Mouse (Mus musculus) natural killer cell, adult 2 months (primary cell): ENCODE data around the gene Pld1.

Experiments used
- DNase-seq, 2 experiments: peaks; one replicate each; pipeline ENCODE4 v3.0.0; 2022; ENCODE audit warnings: low spot score in 2 of 2

Pld1 gene

DNA sequence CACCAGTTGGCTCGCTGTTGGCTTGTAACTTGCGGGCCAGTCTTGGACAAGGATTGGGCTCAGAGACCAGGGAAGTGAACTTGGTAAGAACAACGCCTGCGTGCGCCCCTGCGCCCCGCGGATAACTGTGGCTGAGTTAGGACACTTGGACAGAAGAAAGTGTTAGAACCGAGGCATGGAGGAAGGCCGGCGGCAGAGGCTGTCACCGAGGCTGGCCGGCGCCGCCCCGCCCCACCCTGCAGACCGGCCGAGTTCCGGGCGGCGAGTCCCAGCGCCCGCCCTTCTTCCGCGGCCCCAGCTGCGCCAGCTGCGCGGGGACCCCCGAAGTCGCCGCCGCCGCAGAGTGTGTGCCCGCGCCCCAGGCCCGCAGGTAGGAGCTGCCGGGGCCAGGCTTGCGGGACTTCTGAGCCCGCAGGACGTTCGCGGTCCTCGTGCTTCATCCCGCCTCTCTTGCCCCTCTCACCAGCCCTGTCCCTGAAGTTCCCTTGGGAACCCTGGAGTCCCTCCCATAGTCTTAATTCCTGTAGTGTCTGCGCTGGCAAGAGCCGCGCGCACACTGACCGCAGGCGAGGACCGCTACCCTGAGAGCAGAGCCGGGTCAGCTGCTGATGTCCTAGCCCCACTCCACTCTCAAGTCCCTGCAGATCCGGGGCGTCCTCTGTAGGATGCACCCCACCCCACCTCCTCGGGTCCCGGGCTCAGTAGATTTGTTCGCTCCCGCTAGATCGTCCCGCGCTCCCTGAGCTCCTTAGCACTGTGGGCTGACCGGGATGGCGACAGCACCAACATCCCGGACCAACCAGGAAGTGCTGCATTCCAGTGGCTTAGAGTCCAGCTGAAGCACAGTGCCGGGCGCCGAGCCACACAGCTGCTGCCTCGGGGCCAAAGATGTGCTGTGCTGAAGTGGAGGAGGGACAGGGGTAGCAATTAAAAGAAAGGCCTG is at the start of gene Pld1:
Gene Pld1 (plus strand): TSS at position 315 of the 943 bp plus-strand sequence.
- peak; percentile 8 to 19 for DNase-seq

DNA sequence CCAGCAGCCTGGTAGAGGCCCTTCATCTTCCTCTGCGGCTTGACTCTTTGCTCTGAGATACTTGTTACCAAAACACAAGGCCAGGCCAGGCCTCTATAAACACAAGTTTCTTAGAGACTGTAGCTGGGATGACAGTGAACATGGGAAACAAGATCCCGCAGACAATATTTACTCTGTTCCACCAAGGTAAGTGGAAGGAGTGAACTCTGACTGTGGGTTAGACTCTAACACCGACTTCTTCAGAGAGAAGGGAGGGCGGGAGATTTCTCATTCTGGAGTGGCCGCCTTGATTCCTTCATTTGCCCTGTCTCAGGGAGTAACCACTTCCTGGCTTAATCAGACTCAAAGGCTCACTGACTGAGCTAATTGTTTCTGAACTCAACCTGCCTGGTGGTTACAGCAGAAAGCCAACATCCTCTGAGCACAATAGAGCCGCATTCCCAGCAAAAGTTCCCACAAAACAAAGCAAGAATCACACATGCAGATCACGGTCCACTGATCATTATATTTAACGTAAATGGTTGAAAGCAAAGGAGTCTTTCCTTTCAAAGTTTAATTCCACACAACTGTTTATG is 42.1 kb upstream of the Pld1 start, which contains the start of gene Tmem212:
Gene Tmem212 (minus strand): TSS at position 51 of the 575 bp plus-strand sequence.
- DNase-seq, result no peak

DNA sequence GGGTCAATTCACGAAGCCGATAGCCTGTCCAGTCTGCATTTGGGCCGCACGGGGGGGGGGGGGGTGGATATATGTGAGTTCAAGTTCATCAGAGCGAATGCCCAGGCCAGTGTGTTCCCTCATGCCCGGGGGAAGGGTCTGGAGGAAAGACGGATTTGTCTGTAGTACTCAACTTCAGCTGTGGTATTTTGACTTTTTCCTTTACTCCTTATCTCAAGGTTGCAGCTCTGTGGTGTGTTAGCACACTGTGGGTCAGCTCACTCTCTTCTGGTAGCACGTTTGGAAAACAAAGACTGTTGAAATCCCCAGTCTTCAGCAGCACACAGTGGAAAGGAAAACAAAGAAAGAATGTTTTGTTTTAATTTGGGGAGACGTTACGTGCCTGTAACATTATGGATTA is 40.3 kb upstream of the Pld1 start:
- DNase-seq, result no peak

DNA sequence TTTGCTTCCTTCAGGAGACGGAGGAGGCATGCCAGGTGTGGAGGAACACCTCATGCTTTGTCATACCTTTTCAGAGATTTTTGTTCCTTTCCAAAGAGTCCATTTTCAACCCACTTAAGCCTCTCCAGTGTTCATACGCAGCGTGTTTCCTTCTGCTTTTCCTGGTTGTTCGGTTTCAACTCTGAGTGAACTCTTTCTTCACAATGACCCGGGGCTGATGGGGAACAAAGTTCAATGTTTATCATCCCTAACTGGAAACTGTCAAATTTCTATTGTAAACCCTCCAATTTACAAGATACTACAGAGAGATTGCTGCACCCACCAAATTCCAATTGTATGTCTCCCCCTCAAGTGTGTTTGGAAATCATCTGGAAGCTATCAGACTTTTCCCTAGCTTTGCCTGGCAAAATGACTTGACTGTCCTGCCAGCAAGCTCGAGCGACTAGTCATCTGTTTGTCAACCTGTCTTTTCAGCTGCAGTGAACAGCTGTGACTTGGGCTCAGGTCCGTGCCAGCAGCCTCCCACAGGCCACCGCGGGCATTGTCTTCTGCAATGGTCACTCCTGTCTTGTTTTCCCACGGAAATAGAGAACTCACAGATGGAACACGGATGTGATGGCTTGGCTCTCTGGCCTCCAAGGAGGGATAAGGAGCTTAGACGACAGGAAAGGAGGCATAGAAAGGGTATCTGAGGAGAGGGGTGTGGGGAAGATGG is 39.3 kb upstream of the Pld1 start:
- DNase-seq, result no peak

DNA sequence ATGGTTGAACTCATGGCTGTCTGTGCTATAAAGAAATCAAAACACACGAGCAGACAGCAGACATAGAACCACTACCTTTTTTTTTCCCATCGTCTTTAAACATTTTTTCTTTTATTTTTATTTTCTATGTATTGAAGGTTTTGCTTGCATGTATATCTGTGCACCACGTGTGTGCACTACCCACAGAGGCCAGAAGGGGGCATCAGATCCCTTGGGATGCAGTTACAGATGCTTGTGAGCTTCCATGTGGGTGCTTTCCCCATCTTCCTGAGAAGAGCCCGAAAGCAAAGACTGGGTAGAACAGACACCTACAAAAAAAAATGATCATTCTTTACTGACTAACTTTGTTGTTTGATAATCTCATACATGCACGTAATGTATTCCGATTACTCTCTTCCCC is 36.6 kb upstream of the Pld1 start:
- no peak for DNase-seq

DNA sequence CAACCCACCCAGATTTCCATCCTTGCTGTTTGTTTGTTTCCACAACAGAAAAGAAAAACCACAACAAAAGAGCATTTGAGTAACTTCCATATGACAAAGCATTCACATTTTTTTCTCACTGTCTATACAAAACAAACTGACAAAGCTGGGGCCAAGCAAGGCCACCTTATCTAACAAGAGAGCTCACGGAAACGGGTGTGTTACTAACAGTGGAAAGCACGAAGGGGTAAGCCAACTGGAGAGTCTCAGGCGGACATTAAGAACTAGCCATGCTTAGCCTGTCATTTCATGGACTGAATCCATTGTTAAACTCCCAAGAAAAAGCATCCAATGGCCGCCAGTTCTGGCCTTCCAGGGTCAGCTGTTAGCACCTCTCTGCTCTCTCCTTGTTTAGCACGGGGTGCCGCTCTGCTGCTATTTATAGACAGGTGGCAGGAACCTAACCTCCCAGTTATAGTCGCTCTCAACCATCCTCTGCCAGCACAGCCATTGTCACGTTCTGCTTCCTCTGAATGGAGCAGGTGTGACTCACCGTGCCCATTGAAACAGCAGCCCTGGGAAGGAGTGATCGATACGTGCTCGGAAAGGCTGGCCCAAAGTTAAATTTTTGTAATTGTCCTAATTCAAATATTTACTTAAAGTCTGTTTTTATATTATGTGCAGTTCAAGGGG is 33.7 kb upstream of the Pld1 start:
- DNase-seq, result no peak

DNA sequence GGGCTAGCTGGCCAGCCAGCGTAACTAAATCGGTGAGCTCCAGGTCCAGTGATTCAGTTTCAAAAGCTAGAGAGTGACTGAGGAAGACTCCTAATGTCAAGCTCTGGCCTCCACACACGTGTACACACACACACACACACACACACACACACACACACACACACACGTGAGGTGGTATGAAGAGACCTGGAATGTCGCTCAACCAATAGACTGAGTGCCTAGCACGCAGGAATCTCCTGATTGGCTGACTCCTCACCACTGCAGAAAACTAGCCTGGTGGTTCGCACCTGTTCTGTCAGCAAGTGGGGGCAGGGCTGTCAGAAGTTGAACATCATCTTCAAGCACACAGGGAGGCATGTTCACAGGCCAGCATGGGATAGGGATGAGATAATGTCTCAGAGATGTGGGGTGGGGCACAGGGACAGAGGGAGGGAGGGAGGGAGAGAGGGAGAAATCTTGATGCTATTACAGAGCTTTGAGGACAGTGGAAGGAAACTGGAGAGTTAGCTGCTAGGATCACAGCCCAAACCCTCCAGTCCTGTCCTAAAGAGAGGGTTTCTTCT is 31.8 kb upstream of the Pld1 start:
- no peak for DNase-seq

DNA sequence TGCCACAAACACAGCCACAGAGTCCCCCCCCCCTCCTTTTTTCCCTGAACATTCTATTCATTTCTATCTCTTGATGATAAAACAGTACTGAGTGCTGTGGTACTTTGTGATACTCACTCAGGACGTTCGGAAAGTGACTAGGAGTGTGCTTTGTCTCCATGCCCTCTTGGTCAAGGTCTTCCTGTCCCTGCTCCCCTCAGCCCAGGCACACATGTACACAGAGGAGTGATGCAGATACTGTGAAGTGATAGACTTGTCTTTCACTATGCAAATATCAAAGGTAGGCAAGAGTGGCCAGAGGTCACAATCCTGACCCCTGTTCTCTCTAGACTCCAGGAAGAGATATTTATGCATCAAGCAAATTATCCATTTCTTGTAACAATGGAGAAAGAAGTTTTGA is 31.2 kb upstream of the Pld1 start:
- DNase-seq, result no peak

DNA sequence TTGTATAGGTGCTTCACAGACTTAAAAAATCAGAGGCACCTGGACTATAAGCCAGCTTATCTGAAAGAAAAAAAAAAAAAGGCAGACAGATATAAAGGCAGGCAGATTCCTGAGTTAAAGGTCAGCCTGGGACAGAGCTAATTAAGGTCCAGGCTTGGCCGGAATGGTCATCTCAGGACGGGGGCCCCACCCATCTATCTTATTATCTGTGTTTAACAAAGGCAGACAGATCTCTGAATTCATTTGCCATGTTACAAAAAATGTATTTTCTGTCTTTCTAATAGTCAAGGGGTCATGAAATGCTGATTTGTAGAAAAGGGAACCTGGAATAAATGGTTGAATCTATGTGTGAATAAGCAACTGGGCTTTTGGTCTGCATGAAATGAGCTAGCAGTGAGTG is 30.2 kb upstream of the Pld1 start:
- no peak for DNase-seq

DNA sequence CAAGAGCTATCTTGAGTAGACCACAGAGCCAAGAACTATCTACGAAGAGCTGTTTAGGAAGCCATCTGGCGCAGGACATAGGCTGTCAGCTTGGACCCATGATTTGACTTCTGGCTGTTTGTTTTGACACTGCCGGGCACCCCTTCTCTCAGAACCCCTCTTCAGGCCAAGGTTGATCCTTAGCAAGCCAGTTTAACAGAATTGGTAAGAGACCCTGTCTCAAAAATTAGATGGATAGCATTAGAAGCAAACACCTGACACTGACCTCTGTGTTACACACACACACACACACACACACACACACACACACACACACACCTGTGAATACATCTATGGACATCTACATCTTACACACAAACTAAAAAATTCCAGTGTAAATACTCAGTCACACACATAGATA is 29.5 kb upstream of the Pld1 start:
- no peak for DNase-seq

DNA sequence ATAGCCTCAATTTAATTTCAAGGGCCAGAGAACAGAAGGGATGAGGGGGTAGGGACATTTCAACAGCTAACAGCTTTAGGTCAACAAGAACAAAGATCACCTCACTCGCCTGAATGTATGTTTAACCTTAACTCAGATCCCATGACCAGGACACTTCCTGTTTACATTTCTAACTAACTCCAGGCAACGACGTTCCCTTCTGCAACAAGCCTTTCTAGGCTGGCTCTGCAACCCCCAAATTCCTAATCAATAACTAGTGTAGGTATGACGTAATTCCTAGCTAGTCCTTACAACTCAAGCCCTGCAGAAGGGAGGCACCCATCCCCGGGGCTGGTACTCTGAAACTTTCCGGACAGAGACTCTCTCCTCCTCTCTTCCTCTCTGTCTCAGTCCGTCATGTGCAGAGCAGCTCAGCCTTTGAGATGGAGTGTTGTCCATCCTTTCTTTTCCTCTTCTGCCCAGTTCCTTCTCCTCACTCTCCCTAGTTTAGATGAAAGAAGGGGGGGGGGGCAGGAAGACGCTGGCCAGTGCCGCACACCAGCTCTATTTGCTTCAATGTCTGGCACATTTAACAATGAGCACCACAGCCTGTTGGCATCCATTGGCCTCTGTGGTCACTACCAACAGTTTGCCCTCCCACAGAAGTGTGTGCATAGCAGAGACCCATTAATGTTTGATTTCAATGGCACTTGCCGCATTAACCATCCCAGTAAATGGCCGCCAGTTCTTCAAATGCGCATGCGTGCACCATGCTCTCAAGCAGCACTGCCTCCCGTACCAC is 19.6 kb upstream of the Pld1 start:
- DNase-seq, result no peak

DNA sequence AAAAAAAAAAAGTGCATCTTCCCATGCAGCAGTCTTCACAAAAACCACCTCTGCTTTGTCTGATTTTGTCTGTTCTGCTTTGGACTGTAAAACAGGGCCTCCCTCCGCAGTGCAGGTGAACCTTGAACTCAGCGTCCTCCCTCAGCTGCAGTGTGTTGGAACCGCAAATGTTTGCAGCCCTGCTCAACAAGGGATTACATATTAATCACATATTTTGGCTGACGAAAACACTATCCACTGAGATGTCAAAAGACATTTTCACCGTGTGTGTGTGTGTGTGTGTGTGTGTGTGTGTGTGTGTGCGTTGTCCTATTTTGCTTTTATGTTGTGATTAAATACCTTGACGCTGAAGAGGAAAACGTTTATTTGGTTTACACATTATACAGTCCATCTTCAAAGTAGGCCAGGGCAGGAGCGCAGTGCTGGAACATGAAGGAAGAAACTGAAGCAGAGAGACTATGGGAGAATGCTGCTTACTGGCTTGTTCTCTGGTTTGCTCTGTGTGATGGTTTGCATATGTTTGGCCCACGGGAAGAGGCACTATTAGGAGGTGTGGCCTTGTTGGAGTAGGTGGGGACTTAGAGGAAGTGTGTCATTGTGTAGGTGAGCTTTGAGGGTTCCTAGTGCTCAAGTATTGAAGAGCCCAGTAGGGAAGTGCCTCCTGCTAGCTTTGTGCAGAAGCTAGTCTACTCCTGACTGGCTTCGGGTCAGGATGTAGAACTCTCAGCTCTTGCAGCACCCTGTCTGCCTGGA is 17.1 kb upstream of the Pld1 start:
- no peak for DNase-seq

DNA sequence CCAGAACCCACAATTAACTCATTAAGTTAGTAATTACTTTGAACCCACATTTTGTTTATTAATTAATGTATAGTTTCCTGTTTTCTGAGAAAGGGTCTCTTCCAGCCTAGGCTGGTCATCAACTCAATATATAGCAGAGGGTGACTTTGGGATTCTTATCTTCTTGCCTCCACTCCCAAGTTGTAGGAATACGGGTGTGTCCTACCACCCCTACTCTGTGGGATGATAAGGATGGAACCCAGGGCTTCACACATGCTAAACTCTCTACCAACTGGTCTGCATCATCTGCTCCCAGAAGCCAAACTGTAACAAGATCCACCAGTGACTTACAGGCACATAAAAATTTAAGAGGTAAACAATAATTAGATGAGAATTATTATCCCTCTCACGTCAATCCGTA is 14.5 kb upstream of the Pld1 start:
- no peak for DNase-seq

DNA sequence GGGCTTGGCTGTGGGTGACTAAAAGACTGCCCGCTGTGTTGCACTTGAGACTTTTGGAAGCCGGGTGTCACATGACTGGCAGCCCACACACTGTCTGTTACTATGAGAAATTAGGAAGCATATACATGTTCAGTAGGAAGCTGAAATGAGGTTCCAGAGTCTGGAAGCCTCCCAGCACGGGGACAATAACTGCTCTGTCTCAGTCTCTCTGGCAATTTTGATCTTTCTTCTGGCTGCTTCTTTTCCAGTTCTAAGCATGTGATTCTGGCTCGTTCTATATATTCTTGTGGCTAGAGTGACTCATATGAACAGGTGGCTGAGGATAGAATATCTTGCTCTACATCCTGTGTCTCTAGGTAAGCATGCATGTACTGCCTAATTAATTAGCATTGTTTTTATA is 9.3 kb upstream of the Pld1 start:
- no peak for DNase-seq

DNA sequence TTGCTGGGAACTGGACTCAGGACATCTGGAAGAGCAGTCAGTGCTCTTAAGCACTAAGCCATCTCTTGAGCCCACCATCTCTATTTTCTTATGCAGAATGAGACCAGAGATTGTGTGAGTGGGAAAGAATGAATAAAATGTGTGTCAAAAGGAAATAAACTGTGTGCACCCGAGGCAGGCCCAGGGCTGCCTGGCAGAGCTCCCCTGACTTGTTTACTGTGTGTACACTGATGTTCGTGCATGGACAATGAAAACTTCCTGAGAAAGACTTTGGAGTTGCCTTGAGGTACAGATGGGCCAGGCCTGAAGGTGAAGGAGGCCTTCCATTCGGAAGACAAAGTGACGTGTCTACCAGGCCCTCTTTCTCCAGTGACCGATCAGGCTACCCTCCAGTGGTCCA is 6.1 kb upstream of the Pld1 start:
- no peak for DNase-seq

DNA sequence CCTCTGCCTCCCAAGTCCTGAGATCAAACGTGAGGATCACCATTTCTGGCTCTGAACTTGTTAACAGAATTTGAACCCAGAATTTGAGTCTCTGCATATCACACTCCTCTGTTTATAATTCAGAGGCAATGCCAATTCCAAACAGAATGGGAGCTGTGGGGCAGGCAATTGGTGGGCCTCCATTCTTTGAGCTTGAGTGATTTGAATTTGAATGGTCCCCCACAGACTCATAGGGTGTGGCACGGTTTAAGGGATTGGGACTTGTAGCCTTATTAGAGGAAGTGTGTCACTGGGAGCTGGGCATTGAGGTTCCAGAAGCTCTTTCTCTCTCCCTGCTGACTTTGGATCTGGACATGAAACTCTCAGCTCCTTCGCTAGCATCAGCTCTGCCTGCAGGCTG is 2.9 kb upstream of the Pld1 start:
- DNase-seq, result no peak

DNA sequence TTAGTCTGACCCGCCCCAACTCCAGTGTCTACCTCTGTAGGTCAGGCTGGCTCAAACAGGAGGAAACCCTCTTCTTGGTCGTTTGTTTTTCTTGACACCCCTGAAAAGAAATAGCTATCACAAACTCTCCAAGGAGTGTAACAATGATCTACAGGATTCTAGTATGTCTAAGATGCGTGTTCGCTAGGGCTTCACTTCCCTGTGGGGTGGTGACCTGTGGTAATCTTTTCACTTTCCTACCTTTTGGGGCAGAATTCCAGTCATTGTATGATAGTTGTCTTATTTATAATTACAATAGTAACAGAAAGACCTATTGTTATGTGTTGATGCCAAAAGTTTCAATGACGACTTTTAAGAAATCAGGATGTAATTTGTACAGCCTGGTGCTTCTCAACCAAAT is 1.8 kb upstream of the Pld1 start:
- DNase-seq, result no peak

DNA sequence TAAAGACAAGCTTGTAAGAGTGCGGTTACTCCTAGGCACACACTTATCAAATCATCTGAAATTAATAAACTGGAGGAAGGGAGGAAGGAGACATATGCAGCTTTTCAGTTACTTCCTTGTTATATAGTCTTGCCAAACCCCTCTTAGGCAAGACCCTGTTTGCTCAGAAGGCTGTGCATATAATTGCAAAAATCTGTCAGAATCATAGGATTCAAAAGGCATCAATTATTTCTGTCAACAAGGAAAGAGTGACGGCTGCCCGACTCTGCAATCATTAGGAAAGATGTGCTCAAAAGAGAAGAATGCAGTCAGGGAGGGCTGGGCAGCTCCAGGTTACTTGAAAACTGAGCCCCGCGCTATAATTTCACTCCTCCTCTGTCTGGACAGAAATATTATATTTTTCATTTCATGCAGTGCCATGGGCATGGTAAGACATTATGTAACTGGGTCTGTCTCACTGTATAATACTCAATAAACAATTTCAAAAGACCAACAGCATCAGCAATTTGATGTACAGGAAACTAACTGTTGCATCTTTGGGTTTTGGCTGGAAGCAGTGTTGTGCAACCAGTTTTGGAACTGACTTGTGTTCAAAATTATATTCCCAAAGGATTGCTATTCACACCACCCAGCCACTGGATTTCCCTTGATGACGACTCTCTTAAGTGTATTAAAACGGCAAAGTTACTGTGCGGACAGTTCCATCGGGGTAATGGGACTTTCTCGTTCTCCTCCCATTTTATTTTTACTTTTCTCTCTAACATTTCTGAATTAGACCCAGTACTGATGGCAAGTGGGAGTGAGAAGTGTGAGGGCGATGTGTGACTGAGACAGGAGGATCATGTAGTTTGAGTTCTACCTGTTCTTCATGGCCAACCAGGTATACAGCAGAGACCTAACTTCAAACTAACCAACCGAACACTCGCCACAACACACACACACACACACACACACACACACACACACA is 1.1 kb upstream of the Pld1 start:
- DNase-seq, result no peak

DNA sequence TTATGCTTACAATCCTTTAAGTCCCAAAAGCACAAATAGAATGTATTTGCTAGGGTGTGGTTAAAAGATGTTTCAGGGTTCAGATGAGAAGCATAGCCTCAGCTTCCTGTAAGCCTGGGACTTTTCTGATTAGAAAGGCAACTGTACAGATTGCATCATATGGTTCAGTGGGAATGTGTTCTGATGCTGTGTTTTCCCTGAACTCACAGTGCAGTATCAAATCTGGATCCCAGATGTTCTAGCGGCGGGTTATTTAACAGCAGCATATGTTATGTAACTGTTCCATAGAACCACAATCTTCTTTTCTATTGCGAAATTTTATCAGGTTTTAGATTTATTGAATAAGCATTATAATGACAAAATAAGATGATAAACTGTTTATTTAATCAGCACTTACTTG is 3.1 kb downstream of the Pld1 start:
- no peak for DNase-seq
